Mouse (Mus musculus): ENCODE results near the gene Cluh.

DNA sequence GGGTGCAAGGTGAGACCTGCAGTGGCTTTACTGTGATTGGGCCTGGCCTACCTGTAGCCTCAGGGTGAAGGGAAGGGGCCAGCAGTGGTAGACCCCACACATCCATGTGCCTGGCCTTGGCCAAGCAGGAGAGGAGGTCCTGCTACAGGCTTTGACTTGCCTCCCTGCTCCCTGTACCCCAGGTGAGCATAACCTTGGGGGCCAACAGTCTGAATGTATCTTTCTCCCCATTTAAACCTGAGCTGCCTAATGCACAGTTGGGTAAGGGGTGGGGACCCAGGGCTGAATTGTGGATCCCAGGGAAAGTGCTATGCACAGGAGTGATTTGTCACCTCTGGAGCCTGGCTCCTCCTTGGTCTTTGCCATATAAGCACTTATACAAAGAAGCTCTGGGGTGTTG, 20.9 kb downstream of the Cluh start:
- TF ChIP-seq CTCF (IDR thresholded peaks at IDR 0.05; ENCODE audit: borderline replicate concordance, control insufficient read depth, extremely low read depth, insufficient read depth, low read length, poor library complexity) = no peak
- no peak for TF ChIP-seq POLR2A (IDR thresholded peaks at IDR 0.05; ENCODE audit: control insufficient read depth, extremely low read depth, insufficient read depth, low read length, poor library complexity)

All from thymus, adult 2 months (tissue).